Mouse (Mus musculus): ENCODE results near the gene Ap5s1.

DNA sequence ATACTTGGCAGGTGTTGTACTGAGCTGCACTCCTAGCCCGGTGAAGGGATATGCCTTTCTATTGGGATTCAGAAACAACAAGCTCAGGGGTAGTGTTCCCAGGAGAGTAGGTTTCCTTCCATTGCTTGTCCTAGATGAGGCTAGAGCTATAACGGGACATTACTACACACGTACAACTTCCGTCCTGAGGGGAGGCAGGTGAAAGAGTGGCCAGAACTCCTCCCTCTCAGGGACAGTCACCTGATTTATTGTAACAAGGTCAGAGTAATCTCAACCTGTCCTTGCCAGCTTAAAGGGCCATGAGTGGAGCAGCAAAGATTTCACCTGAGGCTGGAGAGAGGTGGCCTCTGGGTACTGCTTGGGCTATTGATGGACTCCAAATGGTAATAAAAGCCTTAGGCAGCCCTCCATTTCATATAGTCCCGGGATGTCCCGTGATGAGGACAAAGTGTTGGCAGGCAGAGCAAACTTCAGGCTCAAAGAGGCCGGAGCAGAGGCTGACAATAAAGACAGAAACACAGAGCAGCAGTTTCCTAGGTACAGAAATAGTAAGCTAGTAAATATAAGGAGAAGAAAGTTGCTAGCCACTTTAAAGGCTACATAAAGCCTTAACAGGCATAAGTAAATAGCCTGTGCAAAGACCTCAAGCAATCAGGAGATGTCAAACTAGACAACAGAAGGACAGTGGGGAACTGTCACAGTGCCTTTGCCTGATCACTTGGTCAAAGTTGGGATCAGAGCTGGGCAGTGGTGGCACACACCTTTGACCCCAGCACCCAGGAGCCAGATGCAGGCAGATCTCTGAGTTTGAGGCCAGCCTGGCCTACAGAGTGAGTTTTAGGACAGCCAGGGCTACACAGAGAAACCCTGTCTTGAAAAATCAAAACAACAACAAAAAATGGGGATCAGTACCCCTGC lies 9.3 kb downstream of the Ap5s1 start:
- no peak for TF ChIP-seq CTCF (IDR thresholded peaks at IDR 0.05; ENCODE audit: low read depth)
- TF ChIP-seq EP300 (IDR thresholded peaks at IDR 0.05; ENCODE audit: low read depth): no peak

Data from liver, postnatal 0 days (tissue).